ENCODE assay signal across 28 mouse cellular contexts in genomic region chr4:53590691-53591447, GRCm38 (mm10). TPM values are rescaled to one million over a fixed set of nuclear protein-coding genes. Genes with fewer than 3 reads are reported as not detected.
DNase-seq lines count a peak whose midpoint lies in the region; ATAC-seq and TF ChIP-seq lines count a peak whose summit lies in the region.
"Had no signal": no experiment of that assay in that cellular context is flagged by ENCODE, and none has a peak within 500 bp of the region (broad histone marks: within the 10 kb centered on the region; RNA-seq: fewer than 3 reads in every experiment).

No protein-coding gene starts in this region.

- no peaks in the 10 kb centered on the region for H3K9me3 ChIP-seq in intestine, embryonic 16.5 days (ENCODE audit: control insufficient read depth, low read length)
- no peaks in the 10 kb centered on the region for H3K9me3 ChIP-seq in intestine, embryonic 15.5 days
- H3K9me3 ChIP-seq: embryonic facial prominence, embryonic 13.5 days; forebrain, embryonic 10.5 days; forebrain, embryonic 15.5 days; heart, embryonic 15.5 days had no signal

- 77% methylated on average over 7 of the region's 7 CpGs for WGBS in intestine, embryonic 16.5 days
- WGBS in intestine, embryonic 15.5 days: 78% methylated on average over 7 of the region's 7 CpGs
- WGBS in liver, adult 2 months: 65% methylated on average over 7 of the region's 7 CpGs

- TF ChIP-seq CTCF in liver, adult 2 months (IDR thresholded peaks at IDR 0.05; ENCODE audit: low read depth, low read length): no peak

- H3K4me3 ChIP-seq in intestine, embryonic 16.5 days (ENCODE audit: low read length): no peak overlapping the region
- no peak overlapping the region for H3K4me3 ChIP-seq in intestine, embryonic 15.5 days (replicated peaks)
- H3K4me3 ChIP-seq in liver, adult 2 months (ENCODE audit: insufficient read depth, low read depth, low read length): no peak overlapping the region
- H3K4me3 ChIP-seq: embryonic facial prominence, embryonic 13.5 days; forebrain, embryonic 10.5 days; forebrain, embryonic 15.5 days; heart, embryonic 15.5 days had no signal

- H3K27ac ChIP-seq in intestine, embryonic 16.5 days (ENCODE audit: low read length): peak overlapping the region; percentile 43; the same call in 1 of the 2 replicates
- H3K27ac ChIP-seq in intestine, embryonic 15.5 days: no peak overlapping the region
- H3K27ac ChIP-seq in liver, adult 2 months (replicated peaks; ENCODE audit: insufficient read depth, low read depth, low read length): no peak overlapping the region
- H3K27ac ChIP-seq: embryonic facial prominence, embryonic 13.5 days; forebrain, embryonic 10.5 days; forebrain, embryonic 15.5 days; hindbrain, embryonic 14.5 days; liver, embryonic 14.5 days; macrophage had no signal

- no peak overlapping the region for H3K4me2 ChIP-seq in intestine, embryonic 16.5 days (ENCODE audit: low read depth, low read length)
- no peak overlapping the region for H3K4me2 ChIP-seq in intestine, embryonic 15.5 days (replicated peaks)
- H3K4me2 ChIP-seq: embryonic facial prominence, embryonic 13.5 days; forebrain, embryonic 15.5 days; heart, embryonic 15.5 days; hindbrain, embryonic 14.5 days had no signal

- no peaks in the 10 kb centered on the region for H3K79me2 ChIP-seq in liver, adult 2 months (ENCODE audit: control insufficient read depth, insufficient read depth, low read length)

- no peak for TF ChIP-seq POLR2A in liver, adult 2 months (IDR thresholded peaks at IDR 0.05; ENCODE audit: extremely low read depth, insufficient read depth, low read length)

- ATAC-seq in intestine, embryonic 16.5 days: peak; percentile 21; the same call in 1 of the 2 replicates
- ATAC-seq in intestine, embryonic 15.5 days: no peak
- ATAC-seq: forebrain, embryonic 15.5 days; midbrain, embryonic 16.5 days; Patski had no signal

- peaks cover 11% of the 10 kb centered on the region for H3K4me1 ChIP-seq in intestine, embryonic 16.5 days (ENCODE audit: control insufficient read depth, insufficient read depth, low read length)
- H3K4me1 ChIP-seq in intestine, embryonic 15.5 days (replicated peaks): 0 out of 2 replicates have a peak, but pooled peaks cover 2% of the 10 kb centered on the region
- H3K4me1 ChIP-seq in liver, adult 2 months (ENCODE audit: control insufficient read depth, insufficient read depth, low read length): peaks cover 11% of the 10 kb centered on the region; the same call in 1 of the 2 replicates

- peak; percentile 81 for DNase-seq in heart, adult 11 months
- no peak for DNase-seq in heart, adult 8-10 months (ENCODE audit: low spot score)
- peak; percentile 19 for DNase-seq in liver, adult 2 months (ENCODE audit: extremely low read depth, low read depth, low spot score)
- DNase-seq in liver: no peak
- DNase-seq in embryo, embryonic 10 days (ENCODE audit: low spot score): no peak
- DNase-seq: cerebellum, adult 11 months; cerebellum, adult 9-10 months; heart, postnatal 4 days; kidney, adult 18-20 months; layer of hippocampus, postnatal 36 days; left cerebral cortex, postnatal 4 days; lung, adult 2 months; lung, postnatal 10 days; right cerebral cortex, postnatal 25 days; thymus, adult 18-20 months; thymus, postnatal 25 days had no signal

- H3K9ac ChIP-seq in intestine, embryonic 16.5 days (ENCODE audit: low read depth, low read length): no peak overlapping the region
- no peak overlapping the region for H3K9ac ChIP-seq in intestine, embryonic 15.5 days
- no peak overlapping the region for H3K9ac ChIP-seq in liver, adult 2 months (ENCODE audit: low read depth, low read length)
- H3K9ac ChIP-seq: embryonic facial prominence, embryonic 13.5 days; forebrain, embryonic 15.5 days; heart, embryonic 15.5 days; hindbrain, embryonic 14.5 days; liver, embryonic 14.5 days had no signal

- H3K27me3 ChIP-seq in intestine, embryonic 16.5 days (replicated peaks; ENCODE audit: control insufficient read depth, insufficient read depth, low read length): no peaks in the 10 kb centered on the region
- H3K27me3 ChIP-seq in intestine, embryonic 15.5 days (replicated peaks): no peaks in the 10 kb centered on the region
- no peaks in the 10 kb centered on the region for H3K27me3 ChIP-seq in liver, adult 2 months (ENCODE audit: control insufficient read depth, insufficient read depth, low read length)
- H3K27me3 ChIP-seq: embryonic facial prominence, embryonic 13.5 days; forebrain, embryonic 15.5 days; heart, embryonic 15.5 days; Patski had no signal

- H3K36me3 ChIP-seq in intestine, embryonic 16.5 days (ENCODE audit: control insufficient read depth, insufficient read depth, low read length): no peaks in the 10 kb centered on the region
- H3K36me3 ChIP-seq in intestine, embryonic 15.5 days: no peaks in the 10 kb centered on the region
- no peaks in the 10 kb centered on the region for H3K36me3 ChIP-seq in liver, adult 2 months (ENCODE audit: control insufficient read depth, insufficient read depth, low read length)
- H3K36me3 ChIP-seq: embryonic facial prominence, embryonic 13.5 days; forebrain, embryonic 10.5 days; forebrain, embryonic 15.5 days; heart, embryonic 15.5 days had no signal

RNA-seq across cellular contexts. Expression of gene Fsd1l, which starts 40.4 kb away (rescaled TPM):
- 10 to 100 TPM; 45.2 to 59.2 (median 53.8) TPM for total RNA-seq in heart, adult 8-10 months (2022)
- polyA plus RNA-seq in intestine, embryonic 16.5 days (2015; fragmentation: Nextera tagmentation; extraction: Ambion mirVana): 9.2 and 12.4 TPM in 2 replicates
- 11.9 and 15.0 TPM in 2 replicates for polyA plus RNA-seq in intestine, embryonic 15.5 days (2015; fragmentation: Nextera tagmentation; extraction: Ambion mirVana)
- total RNA-seq in liver, adult 2 months (2014; rRNA removed): 0.54 and 0.74 TPM in 2 replicates
- polyA plus RNA-seq in liver, adult 2 months (2012; rRNA removed): 0.02 and 0.05 TPM in 2 replicates
- total RNA-seq: MEL had no signal

Comparison
In these comparisons a context has a peak if more than half of its experiments do, and no peak if none do; other contexts are left out.
1. DNase-seq: peak in heart, adult 11 months (single experiment) and liver, adult 2 months (single experiment); none in heart, adult 8-10 months (single experiment), liver (single experiment) and embryo, embryonic 10 days (single experiment).